Mouse (Mus musculus): ENCODE data around the gene Rnase11.

- no peak for TF ChIP-seq POLR2A (IDR thresholded peaks at IDR 0.05; ENCODE audit: extremely low read depth, insufficient read depth, low read length)
- no peak for TF ChIP-seq CTCF (IDR thresholded peaks at IDR 0.05; ENCODE audit: low read depth, low read length)
Measured at GRCm38 (mm10) chr14:51047846-51048245, 2.1 kb downstream of the Rnase11 start.
